Mouse (Mus musculus) CH12.LX (cell line): ENCODE results near the gene Bspry. TPM values are rescaled to one million over a fixed set of nuclear protein-coding genes. Genes with fewer than 3 reads are reported as not detected.

Source experiments
- DNase-seq: peaks from one replicate; pipeline ENCODE4 v3.0.0-alpha.2; 2013; ENCODE audit errors: extremely low read depth
- H3K27ac ChIP-seq: 2 replicates; pipeline ENCODE4 v1.5.1; 2012; ENCODE audit warnings: low read depth, mild to moderate bottlenecking, control low read depth, moderate library complexity; ENCODE audit not compliant: insufficient read depth
- H3K27me3 ChIP-seq: replicated peaks from 2 replicates; pipeline ENCODE3; 2012; ENCODE audit warnings: inconsistent platforms
- H3K36me3 ChIP-seq, 2 experiments: replicated peaks in 1 of 2; 2 replicates each; pipeline versions ENCODE3 to v1.6.1; 2012; ENCODE audit warnings: inconsistent platforms in 1 of 2, low read length in 1 of 2, mild to moderate bottlenecking in 1 of 2, mixed read lengths in 1 of 2, moderate library complexity in 1 of 2; ENCODE audit not compliant: control insufficient read depth in 1 of 2, insufficient read depth in 1 of 2
- H3K4me1 ChIP-seq, 2 experiments: 2 replicates each; pipeline ENCODE4 v1.6.1; 2012; ENCODE audit warnings: inconsistent platforms in 1 of 2, moderate library complexity in 1 of 2; ENCODE audit not compliant: insufficient read depth in 2 of 2, control insufficient read depth in 1 of 2
- H3K4me2 ChIP-seq: 2 replicates; pipeline ENCODE4 v1.6.1; 2012; ENCODE audit warnings: low read depth, mild to moderate bottlenecking, control low read depth; ENCODE audit not compliant: poor library complexity, insufficient read depth, severe bottlenecking
- H3K4me3 ChIP-seq, 3 experiments: fragments of 150-350 bp in 1 of 3; sonication (generic) in 1 of 3; replicated peaks in 1 of 3; 2 replicates each; pipeline versions ENCODE3 to v1.5.1; 2011 to 2012; ENCODE audit warnings: low read depth in 2 of 3, low read length in 2 of 3, mild to moderate bottlenecking in 2 of 3, moderate library complexity in 2 of 3, control low read depth in 1 of 3, improper control_type of control experiment in 1 of 3, inconsistent platforms in 1 of 3, mixed read lengths in 1 of 3; ENCODE audit not compliant: poor library complexity in 1 of 3
- H3K79me2 ChIP-seq: replicated peaks from 2 replicates; pipeline ENCODE4 v1.6.1; 2012; ENCODE audit warnings: mild to moderate bottlenecking, moderate library complexity; ENCODE audit not compliant: control insufficient read depth, poor library complexity, insufficient read depth, severe bottlenecking; ENCODE audit errors: extremely low read depth
- H3K9ac ChIP-seq: 2 replicates; pipeline ENCODE4 v1.6.1; 2012; ENCODE audit warnings: low read depth, mild to moderate bottlenecking, control low read depth, moderate library complexity; ENCODE audit not compliant: insufficient read depth
- H3K9me3 ChIP-seq: replicated peaks from 2 replicates; pipeline ENCODE3; 2012; ENCODE audit warnings: low read length, inconsistent platforms, mixed read lengths
- CTCF ChIP-seq, 2 experiments: IDR thresholded peaks in 1 of 2; conservative IDR thresholded peaks in 1 of 2; 2 replicates each; pipeline ENCODE4 v1.5.1; 2011 to 2012; ENCODE audit warnings: low read depth in 2 of 2, low read length in 2 of 2, improper control_type of control experiment in 1 of 2, inconsistent platforms in 1 of 2, mild to moderate bottlenecking in 1 of 2, moderate library complexity in 1 of 2
- E2F4 ChIP-seq: IDR thresholded peaks from 2 replicates; pipeline ENCODE4 v1.6.1; 2011; ENCODE audit warnings: low read depth, low read length, improper control_type of control experiment; ENCODE audit not compliant: insufficient replicate concordance
- ELF1 ChIP-seq: IDR thresholded peaks from 2 replicates; pipeline ENCODE4 v1.6.1; 2014; ENCODE audit warnings: low read depth, mild to moderate bottlenecking, inconsistent platforms, low read length, improper control_type of control experiment
- ETS1 ChIP-seq: conservative IDR thresholded peaks from 2 replicates; pipeline ENCODE4 v1.6.1; 2012; ENCODE audit warnings: low read depth, mild to moderate bottlenecking, inconsistent platforms, low read length, improper control_type of control experiment, moderate library complexity
- GABPA ChIP-seq: IDR thresholded peaks from 2 replicates; pipeline ENCODE4 v1.6.1; 2012; ENCODE audit warnings: low read depth, low read length, improper control_type of control experiment, inconsistent platforms; ENCODE audit not compliant: insufficient replicate concordance
- HCFC1 ChIP-seq: IDR thresholded peaks from 2 replicates; pipeline ENCODE4 v1.6.1; 2012; ENCODE audit warnings: low read depth, mild to moderate bottlenecking, inconsistent platforms, low read length, improper control_type of control experiment
- IRF4 ChIP-seq: IDR thresholded peaks from 2 replicates; pipeline ENCODE4 v1.6.1; 2014; ENCODE audit warnings: low read depth, mild to moderate bottlenecking, inconsistent platforms, low read length, improper control_type of control experiment
- JUN ChIP-seq: IDR thresholded peaks from 2 replicates; pipeline ENCODE4 v1.6.1; 2011; ENCODE audit warnings: low read depth, mild to moderate bottlenecking, low read length, improper control_type of control experiment, moderate library complexity; ENCODE audit not compliant: insufficient read depth
- KAT2A ChIP-seq: IDR thresholded peaks from 2 replicates; pipeline ENCODE4 v1.6.1; 2012; ENCODE audit warnings: low read length, improper control_type of control experiment, inconsistent platforms; ENCODE audit not compliant: insufficient replicate concordance
- MAFK ChIP-seq: IDR thresholded peaks from 2 replicates; pipeline ENCODE4 v1.6.1; 2011; ENCODE audit warnings: low read length, improper control_type of control experiment; ENCODE audit not compliant: insufficient replicate concordance
- MAZ ChIP-seq: IDR thresholded peaks from 2 replicates; pipeline ENCODE4 v1.6.1; 2012; ENCODE audit warnings: low read depth, mild to moderate bottlenecking, inconsistent platforms, low read length, improper control_type of control experiment, moderate library complexity
- MXI1 ChIP-seq: IDR thresholded peaks from 2 replicates; pipeline ENCODE4 v1.6.1; 2011; ENCODE audit warnings: mild to moderate bottlenecking, low read depth, low read length, improper control_type of control experiment
- NRF1 ChIP-seq: IDR thresholded peaks from 2 replicates; pipeline ENCODE4 v1.6.1; 2014; ENCODE audit warnings: low read depth, mild to moderate bottlenecking, inconsistent platforms, low read length, improper control_type of control experiment, moderate library complexity
- PAX5 ChIP-seq: IDR thresholded peaks from 2 replicates; pipeline ENCODE4 v1.6.1; 2012; ENCODE audit warnings: low read length, inconsistent platforms, mixed read lengths
- POLR2A ChIP-seq: IDR thresholded peaks from 2 replicates; pipeline ENCODE4 v1.6.1; 2011; ENCODE audit warnings: low read depth, mild to moderate bottlenecking, improper control_type of control experiment, low read length
- POLR2AphosphoS2 ChIP-seq: IDR thresholded peaks from 2 replicates; pipeline ENCODE4 v1.6.1; 2011; ENCODE audit warnings: low read depth, low read length, improper control_type of control experiment
- RCOR1 ChIP-seq: conservative IDR thresholded peaks from 2 replicates; pipeline ENCODE4 v1.6.1; 2012; ENCODE audit warnings: low read depth, mild to moderate bottlenecking, inconsistent platforms, low read length, improper control_type of control experiment
- SIN3A ChIP-seq: IDR thresholded peaks from 2 replicates; pipeline ENCODE4 v1.6.1; 2012; ENCODE audit warnings: low read length, improper control_type of control experiment, inconsistent platforms
- TCF12 ChIP-seq: IDR thresholded peaks from 2 replicates; pipeline ENCODE4 v1.6.1; 2014; ENCODE audit warnings: low read depth, mild to moderate bottlenecking, inconsistent platforms, low read length, improper control_type of control experiment
- UBTF ChIP-seq: IDR thresholded peaks from 2 replicates; pipeline ENCODE4 v1.6.1; 2012; ENCODE audit warnings: low read depth, mild to moderate bottlenecking, inconsistent platforms, low read length, improper control_type of control experiment, moderate library complexity
- USF1 ChIP-seq: IDR thresholded peaks from 2 replicates; pipeline ENCODE4 v1.6.1; 2014; ENCODE audit warnings: low read depth, mild to moderate bottlenecking, inconsistent platforms, low read length, improper control_type of control experiment
- USF2 ChIP-seq: conservative IDR thresholded peaks from 2 replicates; pipeline ENCODE4 v1.6.1; 2011; ENCODE audit warnings: low read depth, low read length, improper control_type of control experiment
- ZC3H11A ChIP-seq: IDR thresholded peaks from 2 replicates; pipeline ENCODE4 v1.6.1; 2012; ENCODE audit warnings: low read depth, mild to moderate bottlenecking, inconsistent platforms, low read length, improper control_type of control experiment
- ZMIZ1 ChIP-seq: IDR thresholded peaks from 2 replicates; pipeline ENCODE4 v1.6.1; 2012; ENCODE audit warnings: low read depth, mild to moderate bottlenecking, inconsistent platforms, low read length, improper control_type of control experiment
- dilution Hi-C: fragments of 300-500 bp; cut with MboI; formaldehyde crosslinking; loops from 2 replicates; pipeline ENCODE4 v1.14.3; 2020; ENCODE audit warnings: low sequenced_read_pairs; ENCODE audit not compliant: extremely low pct_unique_long_range_greater_than_20kb, extremely low pct_ligation_motif_present
- in situ Hi-C: fragments of 300-500 bp; cut with MboI; formaldehyde crosslinking; loops from 3 replicates; pipeline ENCODE4 v1.14.3; 2019; ENCODE audit warnings: low sequenced_read_pairs, low pct_ligation_motif_present, low pct_unique_long_range_greater_than_20kb, mixed read lengths
- polyA plus RNA-seq: library from polyadenylated mRNA; unstranded; fragments of >175 nt; gene quantifications from 2 replicates; pipeline ENCODE4 v1.2.1, GENCODE M21; 2012; ENCODE audit warnings: low read depth; ENCODE audit not compliant: insufficient read length
- total RNA-seq, 2 experiments: library from RNA; depleted of rRNA; stranded (reverse); fragments of 300-350 nt in 1 of 2; fragments of >200 nt in 1 of 2; gene quantifications; 2 replicates each; pipeline ENCODE4 v1.2.3; 2012 to 2014

Bspry gene
- total and polyA plus RNA-seq, 3 experiments, result 0.86 to 1.2 (median 1.1) TPM

DNA sequence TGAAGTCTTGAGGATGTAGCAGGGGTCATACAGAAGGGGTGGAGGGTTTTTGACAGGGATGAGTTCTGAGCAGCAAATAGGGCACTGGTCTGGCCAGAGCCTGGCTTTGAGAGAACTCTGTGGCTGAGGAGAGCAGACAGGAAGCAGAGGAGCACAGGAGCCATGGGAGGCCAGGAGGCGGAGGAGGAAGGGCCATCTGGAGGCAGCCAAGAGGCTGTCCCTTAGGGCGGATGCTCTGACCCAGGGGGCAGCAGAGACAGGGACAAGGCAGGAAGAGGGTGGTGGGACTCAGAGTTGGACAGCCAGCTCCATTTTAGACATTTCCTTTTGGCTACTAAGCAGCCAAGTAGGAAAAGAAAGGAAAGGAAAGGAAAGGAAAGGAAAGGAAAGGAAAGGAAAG, 36.2 kb downstream of the Bspry start:
- peaks cover 9 to 41% of the 10 kb centered on the region in 2 experiments for H3K4me1 ChIP-seq
- in situ Hi-C loops, result loop anchor here (10.0 kb wide), 1 partner anchor 171 kb away; no protein-coding TSS in a partner anchor
- H3K27me3 ChIP-seq, result no peaks in the 10 kb centered on the region
- no peak overlapping the region for H3K9ac ChIP-seq
- H3K27ac ChIP-seq, result no peak overlapping the region
- DNase-seq, result no peak
- no peak overlapping the region for H3K4me3 ChIP-seq
- H3K79me2 ChIP-seq, result no peaks in the 10 kb centered on the region; the same call in 1 of the 2 replicates
- H3K9me3 ChIP-seq, result no peaks in the 10 kb centered on the region
- dilution Hi-C loops, result no loop called here
- peaks cover 30 to 49% of the 10 kb centered on the region in 2 experiments for H3K36me3 ChIP-seq
- H3K4me2 ChIP-seq, result no peak overlapping the region
- TF ChIP-seq CTCF (conservative IDR thresholded peaks at IDR 0.05 in 1 of 2, IDR thresholded peaks at IDR 0.05 in 1 of 2; ENCODE audit: low read depth in 2 of 2, low read length in 2 of 2) (no peak), ZMIZ1 (no peak), POLR2AphosphoS2 (no peak), SIN3A (no peak), GABPA (no peak), MXI1 (no peak), USF1 (no peak), UBTF (no peak), E2F4 (no peak), RCOR1 (no peak), ELF1 (no peak), KAT2A (no peak), ETS1 (no peak), MAZ (no peak), MAFK (no peak), NRF1 (no peak), USF2 (no peak)

DNA sequence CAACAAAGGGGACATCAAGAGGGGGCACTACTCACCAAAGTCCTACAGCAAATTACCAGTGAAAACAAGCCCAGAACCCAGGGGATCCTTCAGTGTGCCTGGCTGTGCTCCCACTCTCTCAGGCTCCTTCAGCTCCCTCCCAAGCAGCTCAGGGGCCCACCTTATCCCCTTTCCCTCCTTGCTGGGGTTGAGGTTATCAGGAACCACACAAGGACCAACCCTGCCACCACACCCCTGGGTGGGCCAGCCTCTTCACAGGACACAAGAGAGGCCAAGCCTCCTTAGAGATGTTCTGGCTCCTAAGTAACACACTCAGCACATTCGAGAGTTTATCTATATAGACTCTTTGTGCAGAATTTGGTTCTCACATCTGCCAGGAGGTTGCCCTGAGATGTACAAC, 36.7 kb downstream of the Bspry start:
- Histone ChIP-seq H3K27me3 (no peaks in the 10 kb centered on the region), H3K36me3 (peaks cover 25 to 45% of the 10 kb centered on the region in 2 experiments), H3K79me2 (no peaks in the 10 kb centered on the region; the same call in 1 of the 2 replicates), H3K9me3 (no peaks in the 10 kb centered on the region), H3K4me2 (no peak overlapping the region), H3K4me3 (no peak overlapping the region), H3K27ac (no peak overlapping the region), H3K4me1 (peaks cover 9 to 42% of the 10 kb centered on the region in 2 experiments), H3K9ac (no peak overlapping the region)
- in situ Hi-C loops (loop anchor here (10.0 kb wide), 1 partner anchor 172 kb away; no protein-coding TSS in a partner anchor), dilution Hi-C loops (no loop called here)
- TF ChIP-seq ZC3H11A (no peak), PAX5 (no peak), TCF12 (no peak), GABPA (no peak), JUN (no peak), POLR2A (no peak), HCFC1 (no peak), MAZ (no peak), RCOR1 (no peak), IRF4 (no peak)
- no peak for DNase-seq
